Mouse (Mus musculus) inflammation-experienced regulatory T-cells, adult 6 months (primary cell): ENCODE results near the gene Kank2. TPM values are rescaled to one million over a fixed set of nuclear protein-coding genes. Genes with fewer than 3 reads are reported as not detected.
A peak's percentile ranks its signal among the peaks of the same experiment; 100 is the strongest.

ENCODE experiments used
- ATAC-seq: one replicate; pipeline ENCODE4 v1.8.0; 2017
- polyA plus RNA-seq, 3 experiments: library from polyadenylated mRNA; unstranded; fragments of 100-300 nt; shearing (Covaris generic); gene quantifications; one replicate each; pipeline ENCODE4 v1.2.1; 2017

Gene Kank2
- polyA plus RNA-seq, 3 experiments from 2014 or later, result not detected

GRCm38 (mm10) chr9:21749382-21750118, 49.0 kb downstream of the Kank2 start:
- ATAC-seq, result no peak

GRCm38 (mm10) chr9:21748491-21748890, 50.1 kb downstream of the Kank2 start:
- no peak for ATAC-seq

- no peak for ATAC-seq
Observed at GRCm38 (mm10) chr9:21748033-21748432, 50.5 kb downstream of the Kank2 start.

GRCm38 (mm10) chr9:21747238-21747774, 51.2 kb downstream of the Kank2 start:
- ATAC-seq, result no peak

GRCm38 (mm10) chr9:21741514-21741913, 57.0 kb downstream of the Kank2 start:
- ATAC-seq, result no peak

- no peak for ATAC-seq
Observed at GRCm38 (mm10) chr9:21740427-21740826, 58.1 kb downstream of the Kank2 start.

GRCm38 (mm10) chr9:21738776-21739175, 59.8 kb downstream of the Kank2 start:
- no peak for ATAC-seq

GRCm38 (mm10) chr9:21737188-21737587, 61.4 kb downstream of the Kank2 start:
- ATAC-seq, result no peak

GRCm38 (mm10) chr9:21736580-21736979, 62.0 kb downstream of the Kank2 start:
- ATAC-seq, result no peak

GRCm38 (mm10) chr9:21735126-21735525, 63.4 kb downstream of the Kank2 start:
- no peak for ATAC-seq

- ATAC-seq, result no peak
Observed at GRCm38 (mm10) chr9:21733989-21734388, 64.6 kb downstream of the Kank2 start.

- ATAC-seq, result no peak
Observed at GRCm38 (mm10) chr9:21733446-21733845, 65.1 kb downstream of the Kank2 start.

- no peak for ATAC-seq
Observed at GRCm38 (mm10) chr9:21732288-21732687, 66.3 kb downstream of the Kank2 start.

- ATAC-seq, result no peak
Observed at GRCm38 (mm10) chr9:21729264-21729663, 69.3 kb downstream of the Kank2 start.

GRCm38 (mm10) chr9:21728261-21728832, 70.2 kb downstream of the Kank2 start:
- ATAC-seq, result no peak

- no peak for ATAC-seq
Observed at GRCm38 (mm10) chr9:21726218-21726975, 72.1 kb downstream of the Kank2 start.

- no peak for ATAC-seq
Observed at GRCm38 (mm10) chr9:21725224-21726121, 73.1 kb downstream of the Kank2 start.

GRCm38 (mm10) chr9:21724147-21724536, 74.4 kb downstream of the Kank2 start:
- peak; percentile 92 for ATAC-seq

GRCm38 (mm10) chr9:21723377-21724146, 75.0 kb downstream of the Kank2 start, which contains the start of gene Ldlr:
Gene Ldlr (plus strand): TSS chr9:21723483.
- peak; percentile 65 for ATAC-seq

GRCm38 (mm10) chr9:21721036-21721435, 77.5 kb downstream of the Kank2 start:
- ATAC-seq, result no peak

GRCm38 (mm10) chr9:21717015-21717414, 81.5 kb downstream of the Kank2 start:
- ATAC-seq, result no peak
